Mouse (Mus musculus) hematopoietic stem cell, adult 5-6 weeks (primary cell): ENCODE data around the gene Stk17b. TPM values are rescaled to one million over a fixed set of nuclear protein-coding genes. Genes with fewer than 3 reads are reported as not detected.
A peak's percentile ranks its signal among the peaks of the same experiment; 100 is the strongest.
"Not testable (repeated sequence)": the region's sequence is repeated elsewhere in the genome, so short reads cannot be mapped to it uniquely, and the experiment has no call there.

ENCODE experiments used
- ATAC-seq, 2 experiments: fragments of 125-278 bp in 1 of 2; replicated peaks in 1 of 2; 2 replicates each; pipeline ENCODE4 v1.8.0; 2016 to 2017; ENCODE audit warnings: inconsistent platforms in 2 of 2, mild to moderate bottlenecking in 2 of 2, moderate number of reproducible peaks in 2 of 2, low read depth in 1 of 2, moderate TSS enrichment in 1 of 2; ENCODE audit not compliant: low FRiP score in 2 of 2, poor library complexity in 2 of 2, severe bottlenecking in 2 of 2, insufficient read depth in 1 of 2, low TSS enrichment in 1 of 2
- total RNA-seq: library from RNA; stranded (forward); fragments of 172-1452, 232-1000 nt; gene quantifications from 2 replicates; pipeline ENCODE4 v1.2.3, GENCODE M21; 2017

Gene Stk17b
- total RNA-seq, 1 experiment from 2014 or later, result 171 TPM

DNA sequence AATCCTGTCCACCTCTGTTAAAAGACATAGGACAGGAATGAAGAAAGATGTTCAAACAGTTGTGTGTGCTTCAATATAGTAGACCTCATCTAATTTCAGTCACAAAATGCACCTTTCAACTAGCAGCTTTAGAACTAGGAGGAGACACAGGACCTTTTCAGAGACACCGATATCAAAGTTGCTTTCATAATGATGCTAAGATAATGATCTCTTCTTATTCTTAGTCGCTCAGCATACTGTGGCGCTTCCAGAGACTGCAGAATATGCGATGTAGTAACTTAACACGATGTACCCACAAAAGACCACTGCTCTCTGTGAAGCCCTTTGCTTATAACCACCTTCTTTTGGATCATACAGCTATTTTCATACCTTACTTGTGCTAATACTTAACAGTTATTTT lies 10.1 kb upstream of the Stk17b start:
- no peak for ATAC-seq

GRCm38 (mm10) chr1:53794279-53794678 lies 9.3 kb upstream of the Stk17b start:
- no peak for ATAC-seq

- ATAC-seq, result peak; percentile 91 to 96
These were observed 6.3 kb upstream of the Stk17b start for GRCm38 (mm10) chr1:53791343-53791742.

GRCm38 (mm10) chr1:53784291-53784720 lies 718 bp downstream of the Stk17b start:
- ATAC-seq, result peak; percentile 9 to 40; a peak in 2 of 4 replicates

DNA sequence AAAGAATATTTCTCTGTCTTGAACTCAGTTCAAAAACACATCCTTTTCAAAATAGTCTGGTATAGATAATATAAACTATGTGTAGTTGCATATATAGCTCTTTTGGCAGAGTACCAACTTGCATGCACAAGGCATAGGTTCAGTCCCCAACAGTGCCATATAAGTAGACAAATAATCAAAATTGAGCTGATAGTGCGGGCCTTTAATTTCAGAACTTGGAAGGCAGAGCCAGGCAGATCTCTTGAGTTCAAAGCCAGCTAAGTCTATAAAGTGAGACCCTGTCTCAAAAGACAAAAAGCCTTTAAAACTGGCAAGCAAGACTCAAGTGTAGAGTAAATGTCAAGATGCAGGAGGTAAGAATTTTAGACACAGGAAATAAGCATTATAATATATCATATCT lies 2.1 kb downstream of the Stk17b start:
- ATAC-seq, result no peak

GRCm38 (mm10) chr1:53782079-53782478 lies 2.9 kb downstream of the Stk17b start:
- no peak for ATAC-seq

- ATAC-seq, result no peak
These were observed 3.7 kb downstream of the Stk17b start for GRCm38 (mm10) chr1:53781311-53781710.

DNA sequence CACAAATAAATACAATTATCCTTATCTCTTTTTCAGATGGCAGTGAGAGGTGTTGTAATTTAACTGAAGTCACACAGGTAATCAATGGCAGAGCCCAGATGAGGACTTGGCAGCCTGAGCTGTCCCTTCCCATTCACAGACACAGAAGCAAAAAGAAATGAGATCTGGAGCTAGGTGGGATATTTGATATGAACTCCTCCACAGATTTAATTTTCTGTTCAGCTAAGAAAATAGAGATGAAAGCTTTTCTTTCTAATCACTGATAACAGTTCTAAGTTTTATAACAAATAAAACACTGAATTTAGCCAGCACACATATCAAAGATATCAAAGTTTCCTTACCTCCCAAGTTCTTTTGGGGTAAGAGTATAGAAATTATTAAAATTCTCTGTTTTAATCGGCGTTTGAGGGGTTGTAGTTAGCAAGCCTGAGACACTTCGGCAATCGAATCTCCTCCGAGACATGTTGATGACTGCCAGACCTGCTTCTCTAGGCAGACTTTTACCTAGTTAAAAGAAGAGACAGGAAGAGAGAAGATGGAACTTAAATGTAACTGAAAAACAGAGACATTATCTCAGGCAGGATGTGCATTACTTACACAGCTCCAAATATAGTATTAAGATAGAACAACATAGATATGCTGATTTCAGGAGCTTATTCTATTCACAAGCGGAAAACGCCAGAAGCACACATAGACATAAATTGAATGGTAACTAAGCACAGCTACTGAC lies 8.7 kb downstream of the Stk17b start:
- no peak for ATAC-seq

DNA sequence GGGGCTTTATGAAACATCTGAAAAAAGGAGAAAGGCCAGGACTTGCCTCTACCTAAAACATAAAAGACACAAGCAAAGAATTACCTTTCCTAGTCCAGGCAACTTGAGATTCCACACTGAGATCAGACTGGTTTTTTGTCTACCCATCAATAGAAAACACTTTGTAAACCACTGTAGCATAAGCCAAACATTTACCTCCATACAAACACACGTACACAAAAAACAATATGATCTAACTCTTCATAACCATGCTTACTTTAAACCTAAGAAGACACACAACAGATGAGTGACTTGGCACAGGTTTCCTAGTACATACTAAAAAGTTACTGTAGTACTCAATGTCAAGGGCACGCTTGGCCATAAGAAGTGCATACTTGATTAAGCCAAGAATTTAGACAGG lies 9.5 kb downstream of the Stk17b start:
- ATAC-seq, result no peak

DNA sequence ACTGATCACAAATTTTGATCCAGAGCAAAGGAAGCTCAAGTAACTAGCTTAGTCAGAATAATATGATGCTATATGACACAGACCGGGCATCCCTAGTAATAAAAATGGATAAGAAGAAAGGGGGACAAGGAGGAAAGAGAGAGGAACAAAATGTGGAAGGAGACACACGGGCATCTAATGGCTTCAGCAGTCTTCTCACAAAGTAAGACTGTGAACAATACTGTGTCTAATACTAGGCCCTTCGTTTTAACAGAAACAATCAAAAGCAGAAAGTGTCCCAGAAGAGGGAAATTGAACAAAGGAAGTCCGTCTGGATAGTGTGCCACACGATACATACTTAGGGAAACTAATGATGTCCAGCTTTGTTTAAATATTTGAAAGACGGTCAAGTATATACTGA lies 10.0 kb downstream of the Stk17b start:
- ATAC-seq, result no peak

- ATAC-seq, result no peak
These were observed 10.5 kb downstream of the Stk17b start for GRCm38 (mm10) chr1:53774571-53774970.

DNA sequence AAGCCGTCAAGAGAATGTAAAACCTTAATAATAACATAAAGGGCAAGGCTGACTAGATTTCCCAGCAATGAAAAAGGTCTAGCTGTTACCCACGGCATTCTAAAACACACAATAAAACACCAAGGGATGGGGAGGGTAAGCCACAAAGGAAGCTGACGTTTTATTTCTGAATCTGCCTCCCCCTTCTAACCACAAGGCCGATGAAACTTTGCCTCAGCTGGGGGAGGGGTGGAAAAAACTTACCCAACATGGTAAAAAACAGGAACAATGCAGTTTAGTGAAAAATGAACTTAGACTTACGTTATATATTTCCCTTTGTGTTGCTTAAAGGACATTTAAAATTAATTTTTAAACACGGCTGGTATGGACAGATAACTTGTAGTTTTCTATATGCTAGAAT lies 11.0 kb downstream of the Stk17b start:
- peak; percentile 94 to 96 for ATAC-seq

DNA sequence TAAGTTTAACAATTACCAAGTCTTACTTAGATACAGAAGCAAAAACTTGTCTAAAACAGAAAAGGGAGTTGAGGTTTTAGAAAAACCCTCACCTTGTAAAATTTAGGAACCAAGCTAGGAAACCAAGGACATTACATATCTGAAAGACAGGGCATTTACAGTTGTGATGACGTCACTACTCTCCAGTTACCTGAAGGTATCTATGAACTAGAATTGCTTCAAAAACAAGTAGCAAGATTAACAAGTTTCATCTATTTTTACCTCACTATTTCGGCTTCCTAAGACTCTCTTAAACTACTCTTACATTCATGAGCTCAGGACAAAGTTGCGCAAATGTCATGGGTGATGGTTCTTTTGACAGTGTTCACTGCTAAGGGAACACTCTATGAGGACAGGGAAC lies 12.1 kb downstream of the Stk17b start:
- ATAC-seq, result no peak

- no peak for ATAC-seq
These were observed 13.5 kb downstream of the Stk17b start for GRCm38 (mm10) chr1:53771476-53771875.

GRCm38 (mm10) chr1:53766112-53766511 lies 18.9 kb downstream of the Stk17b start:
- ATAC-seq, result no peak

GRCm38 (mm10) chr1:53757316-53757715 lies 27.7 kb downstream of the Stk17b start:
- no peak for ATAC-seq

GRCm38 (mm10) chr1:53753501-53753900 lies 31.5 kb downstream of the Stk17b start:
- ATAC-seq, result not testable (repeated sequence)

DNA sequence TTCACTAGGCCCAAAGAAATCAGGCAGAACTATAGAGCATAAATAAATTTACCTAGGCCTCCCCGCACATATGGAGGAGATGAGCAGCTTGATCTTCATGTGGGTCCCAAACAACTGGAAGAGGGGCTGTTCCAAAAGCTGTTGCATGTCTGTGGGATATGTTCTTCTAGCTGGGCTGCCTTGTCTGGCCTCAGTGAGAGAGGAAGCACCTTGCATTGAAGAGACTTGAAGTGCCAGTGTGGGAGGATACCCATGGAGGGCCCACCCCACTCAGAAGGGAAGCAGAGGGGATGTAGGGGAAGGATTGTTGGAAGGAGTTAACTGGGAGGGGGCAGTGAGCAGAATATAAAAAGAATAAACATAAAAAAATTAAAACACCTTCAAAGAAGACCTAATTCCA lies 33.9 kb downstream of the Stk17b start:
- no peak for ATAC-seq

GRCm38 (mm10) chr1:53750697-53751096 lies 34.3 kb downstream of the Stk17b start:
- not testable (repeated sequence) for ATAC-seq
